Mouse (Mus musculus): ENCODE results near the gene Ankmy1. TPM values are rescaled to one million over a fixed set of nuclear protein-coding genes. Genes with fewer than 3 reads are reported as not detected.

Gene Ankmy1
- total and polyA plus RNA-seq, 3 experiments: 0.07 to 0.13 TPM; not detected in 1

- no peaks in the 10 kb centered on the region for H3K4me1 ChIP-seq (ENCODE audit: control insufficient read depth in 1 of 2, insufficient read depth in 2 of 2)
- no peaks in the 10 kb centered on the region for H3K9me3 ChIP-seq (replicated peaks; ENCODE audit: low read length)
- dilution Hi-C loops (cut with MboI; ENCODE audit: extremely low pct_ligation_motif_present, extremely low pct_unique_long_range_greater_than_20kb, low sequenced_read_pairs) (no loop called here), in situ Hi-C loops (cut with MboI; ENCODE audit: low pct_ligation_motif_present, low pct_unique_long_range_greater_than_20kb, low sequenced_read_pairs) (loop anchor here (5.0 to 10.0 kb wide), 2 partner anchors 141 to 183 kb away; no protein-coding TSS in a partner anchor)
- H3K9ac ChIP-seq (ENCODE audit: insufficient read depth, low read depth): no peak overlapping the region
- no peak for TF ChIP-seq JUN (IDR thresholded peaks at IDR 0.05; ENCODE audit: insufficient read depth, low read depth, low read length)
- no peak for TF ChIP-seq E2F4 (IDR thresholded peaks at IDR 0.05; ENCODE audit: insufficient replicate concordance, low read depth, low read length)
- no peak for TF ChIP-seq SIN3A (IDR thresholded peaks at IDR 0.05; ENCODE audit: low read length)
- TF ChIP-seq NRF1 (IDR thresholded peaks at IDR 0.05; ENCODE audit: low read depth, low read length): no peak
- TF ChIP-seq NELFE (IDR thresholded peaks at IDR 0.05; ENCODE audit: low read depth, low read length): no peak
- TF ChIP-seq ZKSCAN1 (IDR thresholded peaks at IDR 0.05; ENCODE audit: borderline replicate concordance, low read depth, low read length): no peak
- no peak for TF ChIP-seq ZC3H11A (IDR thresholded peaks at IDR 0.05; ENCODE audit: low read depth, low read length)
- TF ChIP-seq USF2 (conservative IDR thresholded peaks at IDR 0.05; ENCODE audit: low read depth, low read length): no peak
- no peak for TF ChIP-seq ZNF384 (IDR thresholded peaks at IDR 0.05; ENCODE audit: low read depth, low read length)
- TF ChIP-seq ZMIZ1 (IDR thresholded peaks at IDR 0.05; ENCODE audit: low read depth, low read length): no peak
- TF ChIP-seq MEF2A (IDR thresholded peaks at IDR 0.05; ENCODE audit: borderline replicate concordance, low read depth, low read length): no peak
- TF ChIP-seq SMC3 (IDR thresholded peaks at IDR 0.05; ENCODE audit: low read depth, low read length): no peak
- TF ChIP-seq CHD2 (IDR thresholded peaks at IDR 0.05; ENCODE audit: low read length): no peak
- TF ChIP-seq MYC (IDR thresholded peaks at IDR 0.05; ENCODE audit: low read depth, low read length): no peak
- TF ChIP-seq MAFK (IDR thresholded peaks at IDR 0.05; ENCODE audit: insufficient replicate concordance, low read length): no peak
- TF ChIP-seq POLR2AphosphoS2 (IDR thresholded peaks at IDR 0.05; ENCODE audit: low read depth, low read length): no peak
- H3K79me2 ChIP-seq (replicated peaks; ENCODE audit: control insufficient read depth, extremely low read depth, insufficient read depth, poor library complexity, severe bottlenecking): no peaks in the 10 kb centered on the region
- H3K27ac ChIP-seq (ENCODE audit: insufficient read depth, low read depth): no peak overlapping the region
- H3K27me3 ChIP-seq (replicated peaks): peaks cover 89% of the 10 kb centered on the region
- H3K36me3 ChIP-seq (replicated peaks in 1 of 2; ENCODE audit: control insufficient read depth in 1 of 2, insufficient read depth in 1 of 2, low read length in 1 of 2): no peaks in the 10 kb centered on the region
- no peak overlapping the region for H3K4me2 ChIP-seq (ENCODE audit: insufficient read depth, low read depth, poor library complexity, severe bottlenecking)
- no peak overlapping the region for H3K4me3 ChIP-seq (replicated peaks in 1 of 3; ENCODE audit: low read depth in 2 of 3, low read length in 2 of 3, poor library complexity in 1 of 3)
- DNase-seq (ENCODE audit: extremely low read depth): no peak
These were observed 64.5 kb downstream of the Ankmy1 start for GRCm38 (mm10) chr1:92837931-92838833.

DNA sequence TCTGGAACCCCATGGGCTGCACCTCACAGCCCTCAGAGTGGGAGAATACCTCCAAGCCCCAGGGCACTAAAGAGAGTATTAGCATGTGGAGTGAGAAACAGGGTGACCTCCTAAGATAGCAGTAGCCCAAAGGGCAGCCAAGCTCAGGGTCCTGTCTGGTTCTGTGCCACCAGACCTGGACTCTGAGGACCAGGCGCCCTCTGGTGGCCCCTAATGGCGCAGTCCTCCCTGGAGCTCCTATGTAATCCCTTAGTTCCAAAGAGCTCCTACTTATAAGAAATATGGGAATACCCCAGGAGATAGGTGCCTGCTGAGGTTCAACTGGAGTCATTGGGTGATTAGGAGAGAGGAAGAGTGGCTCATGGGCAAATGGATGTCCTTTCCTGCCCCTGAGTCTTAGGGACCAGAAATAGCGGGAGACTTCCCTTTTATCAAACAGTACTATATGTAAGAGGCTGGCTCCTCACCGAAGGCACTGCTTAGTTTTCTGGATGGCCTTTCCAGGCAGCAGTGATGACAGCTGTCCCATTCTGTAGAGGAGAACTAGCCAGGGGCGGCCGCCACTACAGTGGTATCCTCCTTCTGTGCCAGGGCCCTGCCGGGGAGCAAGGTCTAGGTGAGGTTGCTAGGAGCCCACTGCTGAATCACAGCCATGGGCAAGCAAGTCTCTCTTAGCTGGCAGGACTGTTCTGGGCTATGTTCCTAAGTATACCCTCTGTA, 68.6 kb downstream of the Ankmy1 start:
- dilution Hi-C loops (cut with MboI; ENCODE audit: extremely low pct_ligation_motif_present, extremely low pct_unique_long_range_greater_than_20kb, low sequenced_read_pairs) (no loop called here), in situ Hi-C loops (cut with MboI; ENCODE audit: low pct_ligation_motif_present, low pct_unique_long_range_greater_than_20kb, low sequenced_read_pairs) (loop anchor here (10.0 kb wide), 1 partner anchor 179 kb away; no protein-coding TSS in a partner anchor)
- Histone ChIP-seq H3K4me2 (ENCODE audit: insufficient read depth, low read depth, poor library complexity, severe bottlenecking) (no peak overlapping the region), H3K9ac (ENCODE audit: insufficient read depth, low read depth) (no peak overlapping the region), H3K4me3 (replicated peaks in 1 of 3; ENCODE audit: low read depth in 2 of 3, low read length in 2 of 3, poor library complexity in 1 of 3) (no peak overlapping the region), H3K79me2 (replicated peaks; ENCODE audit: control insufficient read depth, extremely low read depth, insufficient read depth, poor library complexity, severe bottlenecking) (no peaks in the 10 kb centered on the region), H3K36me3 (replicated peaks in 1 of 2; ENCODE audit: control insufficient read depth in 1 of 2, insufficient read depth in 1 of 2, low read length in 1 of 2) (no peaks in the 10 kb centered on the region), H3K4me1 (ENCODE audit: control insufficient read depth in 1 of 2, insufficient read depth in 2 of 2) (no peaks in the 10 kb centered on the region), H3K9me3 (replicated peaks; ENCODE audit: low read length) (peaks cover 10% of the 10 kb centered on the region), H3K27ac (ENCODE audit: insufficient read depth, low read depth) (no peak overlapping the region), H3K27me3 (replicated peaks) (peaks cover 92% of the 10 kb centered on the region)
- DNase-seq (ENCODE audit: extremely low read depth): peak; percentile 41
- TF ChIP-seq RCOR1 (conservative IDR thresholded peaks at IDR 0.05; ENCODE audit: low read depth, low read length) (no peak), ZC3H11A (IDR thresholded peaks at IDR 0.05; ENCODE audit: low read depth, low read length) (peak; percentile 86), CTCF (conservative IDR thresholded peaks at IDR 0.05 in 1 of 2, IDR thresholded peaks at IDR 0.05 in 1 of 2; ENCODE audit: low read depth in 2 of 2, low read length in 2 of 2) (peak; percentile 68 to 92), SMC3 (IDR thresholded peaks at IDR 0.05; ENCODE audit: low read depth, low read length) (peak; percentile 97), RAD21 (IDR thresholded peaks at IDR 0.05; ENCODE audit: low read depth, low read length) (peak; percentile 91)
